Mouse (Mus musculus): ENCODE measurements around the gene Gabrb1. TPM values are rescaled to one million over a fixed set of nuclear protein-coding genes. Genes with fewer than 3 reads are reported as not detected.

The Gabrb1 gene
- polyA plus RNA-seq, 1 experiment from 2014 or later: 0.93 TPM

DNA sequence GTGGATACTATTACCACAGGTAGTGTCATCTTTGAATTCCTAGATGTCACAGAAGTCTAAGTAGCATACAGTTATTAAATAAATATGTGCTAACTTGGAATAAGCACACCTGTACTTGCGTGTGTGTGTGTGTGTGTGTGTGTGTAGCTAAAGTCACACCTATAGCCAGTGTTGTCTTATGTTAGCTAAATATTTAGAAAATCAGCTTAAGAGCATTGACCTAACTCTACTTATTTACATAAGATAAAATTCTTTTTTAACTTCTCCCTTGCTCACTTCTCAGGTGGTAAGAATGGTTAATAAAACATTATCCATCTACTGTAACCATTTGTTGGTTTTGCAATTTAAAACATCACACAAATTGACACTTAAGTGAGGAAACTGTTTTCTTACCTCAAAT, 256.1 kb downstream of the Gabrb1 start:
- Histone ChIP-seq H3K4me2 (ENCODE audit: low read depth) (no peak overlapping the region), H3K4me3 (ENCODE audit: low read depth, low read length) (no peak overlapping the region), H3K27me3 (ENCODE audit: control insufficient read depth, insufficient read depth, low read length) (no peaks in the 10 kb centered on the region), H3K4me1 (ENCODE audit: control insufficient read depth, insufficient read depth, low read length) (no peaks in the 10 kb centered on the region), H3K9me3 (ENCODE audit: control insufficient read depth, low read length) (no peaks in the 10 kb centered on the region), H3K9ac (ENCODE audit: low read length) (no peak overlapping the region), H3K36me3 (ENCODE audit: control insufficient read depth, insufficient read depth, low read length) (no peaks in the 10 kb centered on the region), H3K27ac (ENCODE audit: low read depth, low read length) (no peak overlapping the region)
- ATAC-seq (ENCODE audit: insufficient read depth, low FRiP score, low TSS enrichment) (no peak), DNase-seq (ENCODE audit: low spot score) (no peak)
- WGBS: 82% methylated on average over 1 of the region's 1 CpGs

DNA sequence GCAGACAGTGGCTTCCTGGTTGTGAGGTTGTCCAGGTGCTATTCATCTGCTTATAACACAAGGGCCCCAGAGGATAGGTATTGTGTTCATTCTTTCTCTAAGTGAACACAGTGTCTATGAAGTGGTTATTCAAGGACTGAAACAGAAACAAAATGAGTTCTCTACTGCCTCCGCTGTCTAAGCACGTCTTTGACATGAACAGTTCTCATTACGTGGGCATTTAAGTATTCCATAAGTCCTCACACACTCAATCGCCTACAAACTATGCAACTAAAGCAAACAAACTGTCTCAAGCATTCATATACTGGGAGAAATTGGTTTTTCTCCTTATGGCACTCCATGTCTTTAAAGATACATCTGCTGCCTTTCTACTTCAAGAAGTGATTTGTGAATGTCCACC, 257.8 kb downstream of the Gabrb1 start:
- Histone ChIP-seq H3K4me1 (ENCODE audit: control insufficient read depth, insufficient read depth, low read length) (no peaks in the 10 kb centered on the region), H3K9me3 (ENCODE audit: control insufficient read depth, low read length) (no peaks in the 10 kb centered on the region), H3K9ac (ENCODE audit: low read length) (no peak overlapping the region), H3K4me3 (ENCODE audit: low read depth, low read length) (no peak overlapping the region), H3K36me3 (ENCODE audit: control insufficient read depth, insufficient read depth, low read length) (no peaks in the 10 kb centered on the region), H3K27ac (ENCODE audit: low read depth, low read length) (no peak overlapping the region), H3K27me3 (ENCODE audit: control insufficient read depth, insufficient read depth, low read length) (no peaks in the 10 kb centered on the region), H3K4me2 (ENCODE audit: low read depth) (no peak overlapping the region)
- DNase-seq (ENCODE audit: low spot score) (no peak), ATAC-seq (ENCODE audit: insufficient read depth, low FRiP score, low TSS enrichment) (no peak)
- WGBS: 94% methylated on average over 4 of the region's 4 CpGs

DNA sequence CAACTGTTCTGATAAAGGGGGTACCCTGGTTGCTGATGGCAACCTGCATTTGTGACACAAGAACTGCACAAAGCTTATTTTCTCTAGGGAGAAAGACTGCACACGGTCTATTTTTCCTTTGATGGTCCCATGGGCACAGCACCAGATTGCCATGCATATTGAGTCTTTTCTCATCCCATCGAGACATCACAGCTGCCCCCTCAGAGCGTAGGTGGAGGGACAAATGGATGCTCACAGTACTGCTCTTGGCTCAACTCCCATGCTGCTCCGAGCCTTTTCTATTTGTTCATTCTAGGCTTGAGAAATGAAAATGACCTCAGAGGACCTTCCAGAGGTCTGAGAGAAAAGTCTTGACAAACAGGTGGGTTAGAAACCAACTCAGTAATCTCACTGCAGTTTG, 259.3 kb downstream of the Gabrb1 start:
- Histone ChIP-seq H3K4me2 (ENCODE audit: low read depth) (no peak overlapping the region), H3K36me3 (ENCODE audit: control insufficient read depth, insufficient read depth, low read length) (no peaks in the 10 kb centered on the region), H3K4me3 (ENCODE audit: low read depth, low read length) (no peak overlapping the region), H3K27me3 (ENCODE audit: control insufficient read depth, insufficient read depth, low read length) (no peaks in the 10 kb centered on the region), H3K9ac (ENCODE audit: low read length) (no peak overlapping the region), H3K27ac (ENCODE audit: low read depth, low read length) (no peak overlapping the region), H3K9me3 (ENCODE audit: control insufficient read depth, low read length) (no peaks in the 10 kb centered on the region), H3K4me1 (ENCODE audit: control insufficient read depth, insufficient read depth, low read length) (no peaks in the 10 kb centered on the region)
- DNase-seq (ENCODE audit: low spot score) (no peak), ATAC-seq (ENCODE audit: insufficient read depth, low FRiP score, low TSS enrichment) (no peak)
- WGBS: 88% methylated on average over 4 of the region's 4 CpGs

DNA sequence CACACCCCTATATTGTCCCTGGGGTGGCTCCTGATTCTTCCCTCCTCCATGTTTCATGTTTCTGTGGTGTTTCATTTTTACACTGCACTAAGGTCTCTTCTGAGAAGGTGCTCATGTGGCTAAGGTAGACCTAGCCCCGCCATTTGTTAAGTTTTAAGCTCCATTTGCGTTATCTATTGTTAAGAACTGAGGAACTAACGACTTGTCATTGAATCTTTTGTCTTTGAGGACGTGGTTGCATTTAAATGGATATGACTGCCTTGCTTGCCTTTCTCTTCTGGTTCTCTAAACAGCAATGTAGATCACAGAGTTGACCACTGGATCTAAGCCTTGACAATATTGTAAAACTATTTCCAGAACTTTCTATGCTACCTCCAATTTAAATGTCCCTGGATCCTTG, 265.7 kb downstream of the Gabrb1 start:
- no peak for DNase-seq (ENCODE audit: low spot score)
- H3K36me3 ChIP-seq (ENCODE audit: control insufficient read depth, insufficient read depth, low read length): no peaks in the 10 kb centered on the region
- H3K4me2 ChIP-seq (ENCODE audit: low read depth): no peak overlapping the region
- ATAC-seq (ENCODE audit: insufficient read depth, low FRiP score, low TSS enrichment): no peak
- H3K27ac ChIP-seq (ENCODE audit: low read depth, low read length): no peak overlapping the region
- no peaks in the 10 kb centered on the region for H3K4me1 ChIP-seq (ENCODE audit: control insufficient read depth, insufficient read depth, low read length)
- H3K9me3 ChIP-seq (ENCODE audit: control insufficient read depth, low read length): no peaks in the 10 kb centered on the region
- WGBS: 65% methylated on average over 4 of the region's 4 CpGs
- no peak overlapping the region for H3K9ac ChIP-seq (ENCODE audit: low read length)
- H3K4me3 ChIP-seq (ENCODE audit: low read depth, low read length): no peak overlapping the region
- H3K27me3 ChIP-seq (ENCODE audit: control insufficient read depth, insufficient read depth, low read length): no peaks in the 10 kb centered on the region

DNA sequence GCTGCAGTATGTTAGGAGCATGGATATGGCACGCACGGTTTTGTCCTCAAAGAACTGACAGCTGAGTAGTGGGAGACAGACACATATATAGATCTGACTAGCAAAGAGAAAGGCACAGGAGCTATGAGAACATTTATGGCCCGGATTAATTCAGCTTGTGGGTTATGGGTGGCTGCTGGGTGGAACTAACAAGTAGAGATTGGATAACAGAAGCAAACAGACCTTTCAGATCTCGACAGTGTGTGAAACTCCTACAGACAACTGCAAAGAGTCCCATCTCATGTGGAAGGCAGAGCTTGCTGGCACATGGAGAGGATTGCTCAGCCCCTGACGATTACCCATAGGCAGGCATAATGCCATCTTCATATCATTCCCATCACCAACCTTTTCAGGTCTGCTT, 268.4 kb downstream of the Gabrb1 start:
- Histone ChIP-seq H3K9me3 (ENCODE audit: control insufficient read depth, low read length) (no peaks in the 10 kb centered on the region), H3K4me1 (ENCODE audit: control insufficient read depth, insufficient read depth, low read length) (no peaks in the 10 kb centered on the region), H3K27ac (ENCODE audit: low read depth, low read length) (no peak overlapping the region), H3K9ac (ENCODE audit: low read length) (no peak overlapping the region), H3K36me3 (ENCODE audit: control insufficient read depth, insufficient read depth, low read length) (no peaks in the 10 kb centered on the region), H3K4me3 (ENCODE audit: low read depth, low read length) (no peak overlapping the region), H3K27me3 (ENCODE audit: control insufficient read depth, insufficient read depth, low read length) (no peaks in the 10 kb centered on the region), H3K4me2 (ENCODE audit: low read depth) (no peak overlapping the region)
- DNase-seq (ENCODE audit: low spot score) (no peak), ATAC-seq (ENCODE audit: insufficient read depth, low FRiP score, low TSS enrichment) (no peak)
- 87% methylated on average over 5 of the region's 5 CpGs for WGBS

DNA sequence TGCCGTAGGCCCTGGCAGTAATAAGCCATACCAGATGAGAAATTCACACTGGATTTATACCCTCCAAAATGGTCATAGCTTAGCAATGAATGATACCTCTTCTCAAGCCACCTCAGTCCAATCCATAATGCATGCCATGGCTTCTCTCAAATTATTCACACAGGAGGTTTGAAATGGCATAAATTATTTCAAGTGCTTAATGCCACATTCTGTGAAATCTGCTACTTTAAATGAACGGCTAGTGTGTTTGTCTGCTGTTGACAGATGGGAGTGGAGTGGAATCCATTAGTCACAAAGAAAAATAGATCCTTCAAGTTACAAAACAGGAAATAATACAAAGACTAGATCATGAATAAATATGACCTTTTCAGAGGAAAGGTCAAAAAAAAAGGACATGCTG, 272.1 kb downstream of the Gabrb1 start:
- H3K27ac ChIP-seq (ENCODE audit: low read depth, low read length): no peak overlapping the region
- no peaks in the 10 kb centered on the region for H3K36me3 ChIP-seq (ENCODE audit: control insufficient read depth, insufficient read depth, low read length)
- WGBS: 67% methylated on average over 2 of the region's 2 CpGs
- H3K9ac ChIP-seq (ENCODE audit: low read length): no peak overlapping the region
- ATAC-seq (ENCODE audit: insufficient read depth, low FRiP score, low TSS enrichment) (no peak), DNase-seq (ENCODE audit: low spot score) (no peak)
- no peaks in the 10 kb centered on the region for H3K9me3 ChIP-seq (ENCODE audit: control insufficient read depth, low read length)
- no peak overlapping the region for H3K4me3 ChIP-seq (ENCODE audit: low read depth, low read length)
- H3K27me3 ChIP-seq (ENCODE audit: control insufficient read depth, insufficient read depth, low read length): no peaks in the 10 kb centered on the region
- H3K4me2 ChIP-seq (ENCODE audit: low read depth): no peak overlapping the region
- H3K4me1 ChIP-seq (ENCODE audit: control insufficient read depth, insufficient read depth, low read length): no peaks in the 10 kb centered on the region

DNA sequence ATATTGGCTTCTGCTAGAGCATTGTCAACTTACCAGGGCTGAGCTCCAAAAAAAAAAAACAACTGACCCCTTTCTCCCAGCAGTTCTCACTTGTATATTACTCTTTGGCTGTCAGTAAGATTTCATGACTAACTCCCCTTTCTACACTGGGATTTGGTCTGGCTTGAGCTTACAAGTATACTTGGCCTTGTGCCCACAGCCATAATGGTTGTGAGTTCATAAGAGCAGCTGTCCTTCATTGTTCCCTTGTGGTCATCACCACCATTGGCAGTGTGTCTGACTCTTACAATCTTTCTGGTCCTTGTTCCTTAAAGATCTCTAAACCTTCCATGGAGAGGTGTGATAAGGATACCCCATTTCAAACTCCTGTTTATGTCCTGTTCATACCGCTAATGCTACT, 293.5 kb downstream of the Gabrb1 start:
- Histone ChIP-seq H3K4me3 (ENCODE audit: low read depth, low read length) (no peak overlapping the region), H3K9ac (ENCODE audit: low read length) (no peak overlapping the region), H3K4me2 (ENCODE audit: low read depth) (no peak overlapping the region), H3K36me3 (ENCODE audit: control insufficient read depth, insufficient read depth, low read length) (no peaks in the 10 kb centered on the region), H3K4me1 (ENCODE audit: control insufficient read depth, insufficient read depth, low read length) (no peaks in the 10 kb centered on the region), H3K9me3 (ENCODE audit: control insufficient read depth, low read length) (no peaks in the 10 kb centered on the region), H3K27me3 (ENCODE audit: control insufficient read depth, insufficient read depth, low read length) (no peaks in the 10 kb centered on the region), H3K27ac (ENCODE audit: low read depth, low read length) (no peak overlapping the region)
- DNase-seq (ENCODE audit: low spot score) (no peak), ATAC-seq (ENCODE audit: insufficient read depth, low FRiP score, low TSS enrichment) (no peak)
- 95% methylated on average over 1 of the region's 1 CpGs for WGBS

DNA sequence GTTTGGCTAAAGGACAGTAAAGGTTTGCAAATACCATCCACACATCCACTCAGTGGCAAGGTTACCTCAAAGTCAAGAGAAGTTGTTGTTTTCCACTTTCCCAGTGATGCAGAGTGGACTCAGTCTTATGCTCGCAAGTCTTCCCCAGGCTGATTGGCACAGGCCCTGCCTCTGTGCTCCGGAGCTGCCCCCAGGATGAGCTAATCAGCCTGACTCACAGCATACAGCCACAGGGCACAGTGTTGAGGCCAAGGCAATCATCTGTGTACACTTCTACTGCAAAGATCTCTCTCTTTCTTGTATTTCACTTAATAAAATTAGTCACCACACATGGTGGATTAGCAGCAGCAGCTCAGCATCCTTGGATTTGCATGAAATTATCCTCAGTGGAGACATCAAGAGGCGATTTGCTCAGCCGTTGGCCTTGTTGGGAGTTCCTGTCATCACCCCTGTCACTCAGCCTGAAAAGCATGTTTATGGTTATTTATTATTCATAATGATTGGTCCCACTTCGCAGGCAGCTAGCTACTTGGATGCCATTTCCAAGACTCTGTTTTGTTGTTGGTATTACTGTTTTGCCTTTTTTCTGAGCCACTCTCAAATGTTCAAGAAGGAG, 297.3 kb downstream of the Gabrb1 start:
- Histone ChIP-seq H3K27me3 (ENCODE audit: control insufficient read depth, insufficient read depth, low read length) (no peaks in the 10 kb centered on the region), H3K27ac (ENCODE audit: low read depth, low read length) (no peak overlapping the region), H3K9me3 (ENCODE audit: control insufficient read depth, low read length) (no peaks in the 10 kb centered on the region), H3K9ac (ENCODE audit: low read length) (no peak overlapping the region), H3K4me1 (ENCODE audit: control insufficient read depth, insufficient read depth, low read length) (no peaks in the 10 kb centered on the region), H3K4me2 (ENCODE audit: low read depth) (no peak overlapping the region), H3K4me3 (ENCODE audit: low read depth, low read length) (no peak overlapping the region), H3K36me3 (ENCODE audit: control insufficient read depth, insufficient read depth, low read length) (no peaks in the 10 kb centered on the region)
- ATAC-seq (ENCODE audit: insufficient read depth, low FRiP score, low TSS enrichment) (peak; percentile 68; the same call in 1 of the 2 replicates), DNase-seq (ENCODE audit: low spot score) (no peak)
- WGBS: 70% methylated on average over 5 of the region's 5 CpGs

DNA sequence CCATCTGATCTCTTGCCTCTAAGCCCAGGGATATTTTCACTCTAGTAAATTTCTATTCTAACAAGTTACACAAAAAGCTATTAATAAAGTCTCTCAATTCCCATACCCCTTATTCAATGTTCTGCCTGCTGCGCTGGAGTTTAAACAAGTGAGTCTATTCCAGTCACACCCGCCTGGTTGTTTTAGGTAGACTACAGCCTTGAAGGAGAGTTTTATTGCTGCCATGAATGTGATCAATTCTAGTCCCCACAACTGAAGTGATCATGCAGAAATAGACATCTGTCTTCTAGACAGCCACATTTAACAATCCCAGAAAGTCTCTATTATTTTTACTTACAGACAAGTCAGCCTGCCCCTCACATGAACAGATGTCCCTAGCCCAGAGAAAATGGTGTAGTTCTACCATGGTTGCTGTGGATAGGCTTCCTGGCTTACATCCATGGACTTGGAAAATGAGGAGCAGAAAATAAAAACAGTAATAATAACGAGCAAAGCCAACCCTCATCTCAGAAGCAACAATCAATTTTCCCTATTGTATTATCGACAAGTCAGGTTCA, 307.0 kb downstream of the Gabrb1 start:
- no peak overlapping the region for H3K4me3 ChIP-seq (ENCODE audit: low read depth, low read length)
- DNase-seq (ENCODE audit: low spot score) (no peak), ATAC-seq (ENCODE audit: insufficient read depth, low FRiP score, low TSS enrichment) (peak; percentile 33; the same call in 1 of the 2 replicates)
- no peaks in the 10 kb centered on the region for H3K9me3 ChIP-seq (ENCODE audit: control insufficient read depth, low read length)
- H3K4me1 ChIP-seq (ENCODE audit: control insufficient read depth, insufficient read depth, low read length): no peaks in the 10 kb centered on the region
- WGBS: 69% methylated on average over 4 of the region's 4 CpGs
- no peaks in the 10 kb centered on the region for H3K27me3 ChIP-seq (ENCODE audit: control insufficient read depth, insufficient read depth, low read length)
- no peak overlapping the region for H3K4me2 ChIP-seq (ENCODE audit: low read depth)
- H3K36me3 ChIP-seq (ENCODE audit: control insufficient read depth, insufficient read depth, low read length): no peaks in the 10 kb centered on the region
- no peak overlapping the region for H3K9ac ChIP-seq (ENCODE audit: low read length)
- H3K27ac ChIP-seq (ENCODE audit: low read depth, low read length): no peak overlapping the region
